Mouse (Mus musculus): Measurements from ENCODE around the gene Pcsk7.
A peak's percentile ranks its signal among the peaks of the same experiment; 100 is the strongest.

Pcsk7 gene

GRCm38 (mm10) chr9:45939794-45940193 lies 33.5 kb downstream of the Pcsk7 start:
- DNase-seq = no peak

- peak; percentile 22 for DNase-seq
These were observed 35.1 kb downstream of the Pcsk7 start for GRCm38 (mm10) chr9:45941329-45941888.

- DNase-seq = no peak
These were observed 36.2 kb downstream of the Pcsk7 start for GRCm38 (mm10) chr9:45942464-45942863.

GRCm38 (mm10) chr9:45942916-45943315 lies 36.6 kb downstream of the Pcsk7 start:
- DNase-seq = no peak

GRCm38 (mm10) chr9:45943628-45944505 lies 37.6 kb downstream of the Pcsk7 start:
- no peak for DNase-seq

- no peak for DNase-seq
These were observed 38.5 kb downstream of the Pcsk7 start for GRCm38 (mm10) chr9:45944506-45945400.

- no peak for DNase-seq
These were observed 39.4 kb downstream of the Pcsk7 start for GRCm38 (mm10) chr9:45945721-45946120.

- no peak for DNase-seq
These were observed 40.0 kb downstream of the Pcsk7 start for GRCm38 (mm10) chr9:45946182-45946871.

GRCm38 (mm10) chr9:45946872-45947183 lies 40.5 kb downstream of the Pcsk7 start:
- DNase-seq = no peak

GRCm38 (mm10) chr9:45952057-45952456 lies 45.8 kb downstream of the Pcsk7 start:
- no peak for DNase-seq

GRCm38 (mm10) chr9:45952890-45953289 lies 46.6 kb downstream of the Pcsk7 start:
- no peak for DNase-seq

- DNase-seq = no peak
These were observed 47.4 kb downstream of the Pcsk7 start for GRCm38 (mm10) chr9:45953511-45954293.

GRCm38 (mm10) chr9:45954294-45955106 lies 48.2 kb downstream of the Pcsk7 start:
- peak; percentile 71 for DNase-seq

- peak; percentile 92 for DNase-seq
These were observed 49.0 kb downstream of the Pcsk7 start, which contains the start of gene Sidt2 for GRCm38 (mm10) chr9:45955107-45955963. Sidt2 (minus strand) TSS chr9:45955258.

GRCm38 (mm10) chr9:45958023-45958670 lies 51.9 kb downstream of the Pcsk7 start:
- peak; percentile 16 for DNase-seq

- no peak for DNase-seq
These were observed 52.6 kb downstream of the Pcsk7 start for GRCm38 (mm10) chr9:45958851-45959250.

GRCm38 (mm10) chr9:45959661-45960060 lies 53.4 kb downstream of the Pcsk7 start:
- DNase-seq = no peak

- DNase-seq = no peak
These were observed 55.6 kb downstream of the Pcsk7 start for GRCm38 (mm10) chr9:45961855-45962254.

- no peak for DNase-seq
These were observed 57.3 kb downstream of the Pcsk7 start for GRCm38 (mm10) chr9:45963577-45963976.

- no peak for DNase-seq
These were observed 70.6 kb downstream of the Pcsk7 start for GRCm38 (mm10) chr9:45976884-45977283.

Measured in retina, postnatal 1 day (tissue).